Mouse (Mus musculus) E14TG2a.4 (cell line): ENCODE measurements around the gene Capn6.

Experiments used
- CTCF ChIP-seq: conservative IDR thresholded peaks from 2 replicates; pipeline ENCODE4 v1.5.1; 2014; ENCODE audit warnings: low read length
- NANOG ChIP-seq: IDR thresholded peaks from 2 replicates; pipeline ENCODE4 v1.6.1; 2014; ENCODE audit warnings: borderline replicate concordance, low read length, mixed read lengths
- POU5F1 ChIP-seq: IDR thresholded peaks from 2 replicates; pipeline ENCODE4 v1.6.1; 2014; ENCODE audit warnings: low read length, borderline replicate concordance

DNA sequence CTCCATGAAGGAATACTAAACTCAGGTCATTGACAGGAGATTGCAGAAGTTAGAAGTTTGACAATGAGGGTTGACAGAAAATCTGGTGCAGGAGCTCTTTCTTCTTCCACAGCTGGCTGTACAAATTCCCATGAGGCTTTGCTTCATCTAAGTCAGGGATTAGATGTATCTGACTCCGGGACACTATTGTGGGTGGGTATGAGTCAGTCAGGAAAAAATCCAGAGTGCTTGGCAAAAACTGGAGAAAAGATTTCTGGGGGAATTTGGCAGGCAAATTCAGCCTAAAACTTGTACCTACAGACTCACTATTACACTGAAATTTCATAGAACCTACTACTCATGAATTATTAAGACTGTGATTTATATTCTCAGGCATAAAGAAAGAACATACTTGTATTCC, 11.3 kb downstream of the Capn6 start:
- no peak for TF ChIP-seq CTCF
- no peak for TF ChIP-seq POU5F1
- TF ChIP-seq NANOG, result no peak
